Mouse (Mus musculus): ENCODE measurements at regions not wholly inside any gene's neighbourhood (a gene's known extent, or its start where the extent isn't known, plus 50 kb on each side); places are given as distances from the start of the nearest gene placed in this dataset.

DNA sequence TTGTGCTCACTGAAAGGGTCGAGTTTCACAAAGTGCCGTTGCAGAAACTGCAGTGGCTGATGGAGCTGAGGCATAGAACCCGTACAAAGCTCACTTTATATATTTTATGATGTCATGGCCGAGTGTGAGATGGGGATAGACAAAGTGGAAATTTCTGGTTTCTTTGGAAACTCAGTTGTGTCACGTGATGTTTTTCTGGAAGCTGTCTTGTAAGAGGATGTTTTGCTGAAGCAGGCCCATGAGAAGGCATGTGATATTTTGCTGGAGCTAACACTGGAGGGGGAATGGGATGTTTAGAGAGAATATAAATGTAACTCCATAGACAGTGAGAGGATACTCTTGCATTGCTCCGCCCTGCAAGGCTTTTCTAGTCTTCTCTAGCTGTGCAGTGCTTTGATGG, 311.7 kb downstream of the Tmem132b start:
- no peaks in the 10 kb centered on the region for H3K4me1 ChIP-seq
- ATAC-seq (replicated peaks; ENCODE audit: low FRiP score) = no peak
- H3K27me3 ChIP-seq = no peaks in the 10 kb centered on the region
- no peak overlapping the region for H3K4me2 ChIP-seq
- WGBS = 66% methylated on average over 6 of the region's 6 CpGs
- no peak overlapping the region for H3K9ac ChIP-seq
- H3K36me3 ChIP-seq = no peaks in the 10 kb centered on the region
- H3K9me3 ChIP-seq (replicated peaks) = no peaks in the 10 kb centered on the region
- H3K4me3 ChIP-seq (replicated peaks) = no peak overlapping the region
- H3K27ac ChIP-seq = no peak overlapping the region

DNA sequence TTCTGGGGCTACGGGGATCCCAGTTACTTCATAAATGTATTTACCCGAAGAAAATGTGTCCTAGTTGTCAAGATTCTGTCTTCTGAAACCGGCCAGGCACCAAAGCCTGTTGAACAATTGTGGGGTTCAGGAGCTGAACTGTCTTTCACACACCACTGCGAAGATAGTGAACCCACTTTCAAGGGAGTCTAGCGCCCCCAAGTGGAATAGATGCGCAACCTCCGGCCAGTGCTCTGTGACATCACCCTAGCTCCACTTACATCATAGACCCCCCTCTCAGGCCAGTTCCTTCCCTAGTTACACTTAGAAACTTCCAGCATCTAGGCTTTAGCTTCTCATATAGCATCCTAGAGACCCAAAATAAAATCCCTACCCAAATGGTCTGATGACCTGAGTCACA, 318.1 kb downstream of the Tmem132b start:
- peaks cover 6% of the 10 kb centered on the region for H3K9me3 ChIP-seq (replicated peaks)
- H3K27ac ChIP-seq = no peak overlapping the region
- 84% methylated on average over 7 of the region's 7 CpGs for WGBS
- no peak for ATAC-seq (replicated peaks; ENCODE audit: low FRiP score)
- H3K9ac ChIP-seq = no peak overlapping the region
- no peaks in the 10 kb centered on the region for H3K4me1 ChIP-seq
- no peak overlapping the region for H3K4me2 ChIP-seq
- no peaks in the 10 kb centered on the region for H3K36me3 ChIP-seq
- H3K27me3 ChIP-seq = no peaks in the 10 kb centered on the region
- H3K4me3 ChIP-seq (replicated peaks) = no peak overlapping the region

DNA sequence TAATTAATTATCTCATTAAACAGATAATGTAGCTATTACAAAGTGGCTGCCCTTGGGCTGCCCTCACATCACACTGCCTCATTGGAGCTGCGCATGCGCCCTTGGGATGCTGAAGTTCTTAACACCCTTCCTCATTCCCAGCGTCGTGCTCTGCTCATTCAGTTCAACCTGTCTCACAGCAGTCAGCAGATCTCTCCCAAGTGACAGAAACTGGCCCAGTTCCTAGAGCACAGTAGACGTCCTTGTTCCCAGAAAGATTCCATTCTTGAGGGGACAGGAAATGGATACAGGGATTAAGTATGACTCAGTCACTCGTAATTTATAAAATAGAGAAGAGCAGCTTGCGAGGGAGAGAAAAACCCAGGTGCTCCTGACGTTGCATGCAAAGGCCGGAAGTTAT, 344.7 kb downstream of the Tmem132b start:
- no peaks in the 10 kb centered on the region for H3K9me3 ChIP-seq (replicated peaks)
- no peaks in the 10 kb centered on the region for H3K27me3 ChIP-seq
- no peak for ATAC-seq (replicated peaks; ENCODE audit: low FRiP score)
- no peaks in the 10 kb centered on the region for H3K36me3 ChIP-seq
- no peak overlapping the region for H3K4me3 ChIP-seq (replicated peaks)
- WGBS = 74% methylated on average over 9 of the region's 9 CpGs
- H3K4me2 ChIP-seq = no peak overlapping the region
- no peak overlapping the region for H3K9ac ChIP-seq
- H3K27ac ChIP-seq = no peak overlapping the region
- no peaks in the 10 kb centered on the region for H3K4me1 ChIP-seq

DNA sequence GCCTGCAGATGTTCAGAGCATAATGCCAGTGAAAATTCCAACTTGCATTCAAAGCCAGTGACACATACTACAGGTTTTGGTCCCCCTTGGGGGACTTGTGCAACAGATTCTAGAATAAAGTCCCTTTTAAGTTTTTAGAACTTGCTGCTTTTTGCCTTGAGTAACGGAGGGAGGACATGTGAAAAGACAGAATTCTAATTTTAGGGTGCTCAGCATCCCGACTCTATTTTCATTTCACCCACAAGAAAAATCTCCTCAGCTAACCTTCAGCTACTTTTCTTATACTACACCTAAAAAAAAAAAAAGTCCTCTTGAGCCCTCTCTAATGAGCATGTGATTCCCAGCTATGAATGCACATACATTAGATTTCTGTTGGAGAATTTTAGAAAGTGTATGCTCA, 357.3 kb downstream of the Tmem132b start:
- ATAC-seq (replicated peaks; ENCODE audit: low FRiP score) = no peak
- 82% methylated on average over 2 of the region's 2 CpGs for WGBS
- H3K9me3 ChIP-seq (replicated peaks) = no peaks in the 10 kb centered on the region
- H3K9ac ChIP-seq = no peak overlapping the region
- no peak overlapping the region for H3K4me3 ChIP-seq (replicated peaks)
- H3K27ac ChIP-seq = no peak overlapping the region
- no peak overlapping the region for H3K4me2 ChIP-seq
- no peaks in the 10 kb centered on the region for H3K36me3 ChIP-seq
- H3K4me1 ChIP-seq = no peaks in the 10 kb centered on the region
- no peaks in the 10 kb centered on the region for H3K27me3 ChIP-seq

DNA sequence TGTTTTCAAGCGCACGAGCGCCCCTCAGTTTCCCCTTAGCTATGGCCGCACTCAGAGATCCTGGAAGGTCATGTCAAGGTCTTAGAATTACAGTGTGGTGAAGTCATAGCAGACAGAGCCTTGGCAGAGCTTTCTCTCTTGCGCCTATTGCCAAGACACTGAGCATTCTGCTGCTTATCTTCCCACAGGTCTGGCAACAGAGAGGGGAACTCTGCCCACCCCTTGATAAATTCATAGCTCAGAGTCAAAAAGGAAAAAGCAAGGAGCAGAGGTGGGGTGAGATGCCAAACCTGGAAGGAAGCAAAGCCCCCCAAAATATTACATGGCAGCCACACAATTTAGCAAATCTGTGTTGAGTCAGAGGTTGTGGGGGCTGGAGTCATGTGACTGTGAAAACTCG, 362.3 kb downstream of the Tmem132b start:
- no peaks in the 10 kb centered on the region for H3K27me3 ChIP-seq
- H3K27ac ChIP-seq = no peak overlapping the region
- no peaks in the 10 kb centered on the region for H3K36me3 ChIP-seq
- no peak overlapping the region for H3K4me2 ChIP-seq
- ATAC-seq (replicated peaks; ENCODE audit: low FRiP score) = no peak
- no peak overlapping the region for H3K9ac ChIP-seq
- H3K4me3 ChIP-seq (replicated peaks) = no peak overlapping the region
- 90% methylated on average over 6 of the region's 6 CpGs for WGBS
- no peaks in the 10 kb centered on the region for H3K9me3 ChIP-seq (replicated peaks)
- H3K4me1 ChIP-seq = no peaks in the 10 kb centered on the region

DNA sequence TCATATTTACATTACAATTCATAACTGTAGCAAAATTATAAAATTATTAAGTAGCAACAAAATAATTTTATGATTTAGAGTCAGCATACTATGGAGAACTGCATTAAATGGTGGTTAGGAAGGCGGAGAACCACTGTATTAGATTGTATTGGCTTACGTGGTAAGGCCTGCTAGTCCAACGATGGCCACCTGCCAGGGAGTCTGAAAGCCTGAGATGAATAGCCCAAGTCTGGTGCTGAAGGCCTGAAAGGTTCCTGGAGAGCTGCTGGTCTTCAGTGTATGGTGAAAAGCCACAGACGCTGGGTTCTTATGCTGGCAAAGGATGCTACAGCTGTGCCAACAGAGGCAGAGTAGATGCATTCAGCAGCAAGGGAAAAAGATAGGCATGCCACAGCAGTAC, 370.5 kb downstream of the Tmem132b start:
- no peak overlapping the region for H3K4me2 ChIP-seq
- no peaks in the 10 kb centered on the region for H3K9me3 ChIP-seq (replicated peaks)
- H3K4me1 ChIP-seq = 0 out of 2 replicates have a peak, but pooled peaks cover 3% of the 10 kb centered on the region
- ATAC-seq (replicated peaks; ENCODE audit: low FRiP score) = no peak
- no peak overlapping the region for H3K9ac ChIP-seq
- H3K36me3 ChIP-seq = no peaks in the 10 kb centered on the region
- H3K27ac ChIP-seq = no peak overlapping the region
- H3K4me3 ChIP-seq (replicated peaks) = no peak overlapping the region
- H3K27me3 ChIP-seq = no peaks in the 10 kb centered on the region
- 83% methylated on average over 4 of the region's 4 CpGs for WGBS

DNA sequence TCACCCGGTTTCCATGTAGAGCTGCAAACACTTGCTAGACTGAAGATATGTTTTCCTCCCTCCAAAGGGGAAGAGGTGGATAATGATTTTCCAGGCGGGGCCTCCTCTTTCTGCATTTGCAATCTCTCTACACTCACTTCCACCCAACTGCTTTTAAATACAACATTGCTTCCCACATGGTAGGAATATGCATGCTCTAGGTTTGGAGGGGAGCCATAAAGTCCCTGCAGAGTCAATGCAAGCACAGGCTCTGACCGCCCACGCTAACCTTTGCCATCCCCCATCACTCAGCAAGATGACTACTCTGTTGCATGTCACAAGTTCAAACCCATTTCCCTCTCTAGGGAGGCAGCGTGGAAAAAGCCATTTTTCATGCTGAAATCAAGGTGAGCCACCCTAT, 372.9 kb downstream of the Tmem132b start:
- WGBS = 54% methylated on average over 5 of the region's 5 CpGs
- Histone ChIP-seq H3K4me2 (no peak overlapping the region), H3K4me3 (replicated peaks) (no peak overlapping the region), H3K27me3 (no peaks in the 10 kb centered on the region), H3K9ac (no peak overlapping the region), H3K4me1 (0 out of 2 replicates have a peak, but pooled peaks cover 3% of the 10 kb centered on the region), H3K9me3 (replicated peaks) (no peaks in the 10 kb centered on the region), H3K27ac (no peak overlapping the region), H3K36me3 (no peaks in the 10 kb centered on the region)
- no peak for ATAC-seq (replicated peaks; ENCODE audit: low FRiP score)

DNA sequence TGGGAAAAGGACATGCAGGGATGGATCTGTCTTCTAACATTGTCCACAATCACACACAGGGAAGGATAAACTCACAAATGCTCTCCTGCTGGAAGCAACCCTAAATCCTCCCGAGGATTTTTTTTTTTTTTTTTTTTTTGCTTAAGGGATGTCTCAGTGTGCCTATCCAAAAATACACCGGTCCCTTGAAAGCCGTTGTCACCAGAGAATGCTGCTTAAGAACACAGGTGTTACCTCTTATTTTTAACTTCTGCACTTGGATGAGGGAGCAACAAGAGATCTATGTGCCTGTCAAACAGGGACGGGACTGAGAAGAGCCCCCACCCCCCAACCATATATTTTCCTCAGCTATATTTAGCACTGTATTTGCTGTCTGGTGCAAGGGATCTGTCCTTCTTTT, 375.8 kb downstream of the Tmem132b start:
- H3K36me3 ChIP-seq = no peaks in the 10 kb centered on the region
- 0 out of 2 replicates have a peak, but pooled peaks cover 3% of the 10 kb centered on the region for H3K4me1 ChIP-seq
- H3K27me3 ChIP-seq = no peaks in the 10 kb centered on the region
- no peak overlapping the region for H3K27ac ChIP-seq
- no peak overlapping the region for H3K4me2 ChIP-seq
- WGBS = 62% methylated on average over 4 of the region's 4 CpGs
- ATAC-seq (replicated peaks; ENCODE audit: low FRiP score) = no peak
- no peak overlapping the region for H3K4me3 ChIP-seq (replicated peaks)
- H3K9me3 ChIP-seq (replicated peaks) = no peaks in the 10 kb centered on the region
- H3K9ac ChIP-seq = no peak overlapping the region

DNA sequence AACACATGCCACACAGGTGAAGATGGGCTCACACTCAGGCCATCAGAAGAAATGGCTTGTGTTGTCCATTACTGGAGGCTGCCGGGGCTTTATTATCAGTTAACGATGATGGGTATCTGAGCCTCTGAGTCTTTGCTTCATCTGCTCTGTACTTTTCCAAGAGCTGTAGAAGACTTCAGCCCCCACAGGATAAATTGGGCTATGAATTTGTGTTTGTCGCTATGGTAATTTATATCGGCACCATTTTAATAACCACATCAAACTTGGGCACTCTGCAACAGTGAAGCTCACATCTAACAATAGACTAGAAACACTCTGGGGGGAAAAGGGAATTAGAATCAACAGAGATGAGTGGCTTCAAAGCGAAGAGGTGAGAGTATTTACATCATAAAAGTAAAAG, 376.3 kb downstream of the Tmem132b start:
- Histone ChIP-seq H3K27ac (no peak overlapping the region), H3K4me1 (0 out of 2 replicates have a peak, but pooled peaks cover 3% of the 10 kb centered on the region), H3K36me3 (no peaks in the 10 kb centered on the region), H3K9me3 (replicated peaks) (no peaks in the 10 kb centered on the region), H3K27me3 (no peaks in the 10 kb centered on the region), H3K4me2 (no peak overlapping the region), H3K9ac (no peak overlapping the region), H3K4me3 (replicated peaks) (no peak overlapping the region)
- 92% methylated on average over 5 of the region's 5 CpGs for WGBS
- ATAC-seq (replicated peaks; ENCODE audit: low FRiP score) = no peak

DNA sequence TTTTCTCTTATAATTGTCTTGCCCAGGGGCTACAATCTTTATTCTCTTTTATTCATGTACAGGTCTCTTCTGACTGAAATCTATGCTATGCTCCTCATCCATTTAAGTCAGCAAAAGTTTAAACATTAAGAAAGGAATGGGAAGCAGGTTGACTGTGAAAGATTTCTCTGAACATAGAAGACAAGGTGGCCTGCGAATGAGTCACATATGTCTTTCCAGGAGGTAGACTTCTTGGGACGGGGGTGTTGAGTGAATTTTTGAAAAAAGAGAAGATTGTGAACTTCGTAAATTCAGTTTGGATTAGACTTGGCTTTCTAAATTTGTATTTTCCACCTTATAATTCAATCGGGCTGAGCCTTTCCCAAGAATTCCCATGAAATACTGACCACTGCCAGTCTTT, 384.3 kb downstream of the Tmem132b start:
- Histone ChIP-seq H3K36me3 (no peaks in the 10 kb centered on the region), H3K27me3 (no peaks in the 10 kb centered on the region), H3K9me3 (replicated peaks) (no peaks in the 10 kb centered on the region), H3K4me2 (no peak overlapping the region), H3K9ac (no peak overlapping the region), H3K4me1 (no peaks in the 10 kb centered on the region), H3K27ac (no peak overlapping the region), H3K4me3 (replicated peaks) (no peak overlapping the region)
- 91% methylated on average over 4 of the region's 4 CpGs for WGBS
- ATAC-seq (replicated peaks; ENCODE audit: low FRiP score) = no peak

DNA sequence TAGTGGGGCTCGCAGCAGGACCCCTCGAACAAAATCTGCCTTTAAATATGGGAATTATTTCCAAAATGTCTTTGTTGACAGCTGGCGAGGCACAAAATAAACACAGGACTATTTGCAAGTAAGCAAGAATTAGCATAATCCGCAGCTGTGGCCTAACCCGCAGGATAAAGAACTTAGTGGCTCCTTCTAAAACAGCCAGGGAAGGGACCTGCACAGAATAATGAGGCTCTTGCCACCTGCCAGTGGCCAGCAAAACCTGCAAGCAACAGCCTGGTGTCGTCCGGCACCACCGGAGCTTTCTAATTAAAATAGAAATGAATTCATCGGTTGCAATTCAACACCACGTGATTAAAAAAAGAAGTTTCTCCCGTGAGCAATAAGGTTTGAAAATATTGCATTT, 389.4 kb downstream of the Tmem132b start:
- no peak overlapping the region for H3K4me2 ChIP-seq
- no peaks in the 10 kb centered on the region for H3K4me1 ChIP-seq
- H3K9ac ChIP-seq = no peak overlapping the region
- no peak for ATAC-seq (replicated peaks; ENCODE audit: low FRiP score)
- no peak overlapping the region for H3K4me3 ChIP-seq (replicated peaks)
- H3K36me3 ChIP-seq = no peaks in the 10 kb centered on the region
- no peaks in the 10 kb centered on the region for H3K9me3 ChIP-seq (replicated peaks)
- no peaks in the 10 kb centered on the region for H3K27me3 ChIP-seq
- WGBS = 36% methylated on average over 11 of the region's 11 CpGs
- H3K27ac ChIP-seq = no peak overlapping the region

DNA sequence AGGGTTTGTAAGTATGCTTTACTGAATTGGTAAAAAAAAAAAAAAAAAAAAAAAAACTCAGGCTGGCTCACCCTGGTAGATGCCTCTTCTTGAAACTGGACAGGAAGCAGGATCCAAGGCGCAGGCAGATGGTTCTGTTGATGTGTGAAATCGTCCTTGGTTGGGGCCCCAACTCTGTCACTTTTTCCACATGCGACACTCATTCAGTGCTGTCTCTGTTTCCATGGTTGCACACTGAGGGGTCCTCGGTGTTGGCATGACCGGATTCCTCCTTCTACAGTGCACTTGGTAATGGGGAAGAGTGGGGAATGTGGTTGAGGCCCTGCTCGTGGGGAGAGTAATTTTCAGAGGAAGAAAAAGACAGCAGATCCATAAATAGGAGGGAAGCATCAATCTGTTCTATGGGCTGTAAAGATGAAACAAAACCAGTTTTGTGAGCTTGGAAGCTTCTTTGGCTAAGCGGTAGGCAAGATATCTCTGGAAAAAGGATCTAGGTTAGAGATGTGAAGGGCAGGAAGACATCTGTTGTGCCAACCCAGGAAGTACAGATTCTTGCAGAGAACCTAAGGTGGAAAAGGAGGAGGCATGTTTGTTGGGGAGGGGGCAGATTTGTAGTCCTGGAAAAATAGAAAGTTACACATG, 394.4 kb downstream of the Tmem132b start:
- H3K36me3 ChIP-seq = no peaks in the 10 kb centered on the region
- H3K9me3 ChIP-seq (replicated peaks) = no peaks in the 10 kb centered on the region
- H3K4me2 ChIP-seq = no peak overlapping the region
- no peak overlapping the region for H3K9ac ChIP-seq
- no peaks in the 10 kb centered on the region for H3K4me1 ChIP-seq
- WGBS = 73% methylated on average over 7 of the region's 7 CpGs
- no peak overlapping the region for H3K4me3 ChIP-seq (replicated peaks)
- ATAC-seq (replicated peaks; ENCODE audit: low FRiP score) = no peak
- no peaks in the 10 kb centered on the region for H3K27me3 ChIP-seq
- H3K27ac ChIP-seq = no peak overlapping the region

DNA sequence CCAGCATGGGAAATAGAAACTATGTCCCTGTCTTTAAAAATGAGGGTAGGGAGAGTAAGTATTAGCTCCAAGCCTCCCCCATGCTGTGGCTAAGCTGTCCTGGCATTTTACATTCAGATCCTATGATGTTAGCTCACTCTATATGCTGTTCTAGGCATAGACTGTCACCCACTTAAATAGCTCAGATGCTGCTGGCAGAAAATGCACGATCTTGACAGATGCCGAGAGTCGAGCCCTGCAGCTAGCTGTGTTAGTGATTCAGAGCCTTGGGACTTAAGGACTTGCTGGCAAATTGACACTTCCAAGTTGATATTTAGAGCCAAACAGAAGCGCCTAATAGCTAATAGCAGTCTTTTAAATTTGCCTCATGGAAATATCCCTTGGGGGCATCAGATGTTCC, 399.9 kb downstream of the Tmem132b start:
- no peak overlapping the region for H3K9ac ChIP-seq
- no peaks in the 10 kb centered on the region for H3K4me1 ChIP-seq
- H3K27ac ChIP-seq = no peak overlapping the region
- ATAC-seq (replicated peaks; ENCODE audit: low FRiP score) = no peak
- H3K36me3 ChIP-seq = no peaks in the 10 kb centered on the region
- no peak overlapping the region for H3K4me2 ChIP-seq
- no peak overlapping the region for H3K4me3 ChIP-seq (replicated peaks)
- H3K9me3 ChIP-seq (replicated peaks) = no peaks in the 10 kb centered on the region
- no peaks in the 10 kb centered on the region for H3K27me3 ChIP-seq
- WGBS = 85% methylated on average over 4 of the region's 4 CpGs

Data from kidney, embryonic 15.5 days (tissue).